Mouse (Mus musculus) hindbrain, embryonic 13.5 days (tissue): ENCODE measurements at regions not wholly inside any gene's neighbourhood (a gene's known extent, or its start where the extent isn't known, plus 50 kb on each side); places are given as distances from the start of the nearest gene placed in this dataset.

Source experiments
- ATAC-seq: fragments of 200-750 bp; cut with Nextera tagmentation; 2 replicates; pipeline ENCODE4 v1.8.0; 2017; ENCODE audit warnings: moderate TSS enrichment; ENCODE audit not compliant: low FRiP score
- H3K27ac ChIP-seq: fragments of 300-500 bp; sonication (generic); 2 replicates; pipeline ENCODE4 v1.5.1; 2015; ENCODE audit warnings: inconsistent platforms, mild to moderate bottlenecking, moderate library complexity
- H3K27me3 ChIP-seq: fragments of 300-500 bp; sonication (generic); 2 replicates; pipeline ENCODE4 v1.6.1; 2015; ENCODE audit warnings: mild to moderate bottlenecking, inconsistent platforms
- H3K36me3 ChIP-seq: fragments of 300-500 bp; sonication (generic); 2 replicates; pipeline ENCODE4 v1.6.1; 2015; ENCODE audit warnings: mild to moderate bottlenecking, inconsistent platforms
- H3K4me1 ChIP-seq: fragments of 300-500 bp; sonication (generic); replicated peaks from 2 replicates; pipeline ENCODE4 v1.6.1; 2015; ENCODE audit warnings: inconsistent platforms
- H3K4me2 ChIP-seq: fragments of 300-500 bp; sonication (generic); 2 replicates; pipeline ENCODE4 v1.6.1; 2015; ENCODE audit warnings: inconsistent platforms, mild to moderate bottlenecking, moderate library complexity
- H3K4me3 ChIP-seq: fragments of 300-500 bp; sonication (generic); 2 replicates; pipeline ENCODE4 v1.5.1; 2015; ENCODE audit warnings: mild to moderate bottlenecking, inconsistent platforms
- H3K9ac ChIP-seq: fragments of 300-500 bp; sonication (generic); 2 replicates; pipeline ENCODE4 v1.6.1; 2015; ENCODE audit warnings: mild to moderate bottlenecking, inconsistent platforms
- H3K9me3 ChIP-seq: fragments of 300-500 bp; sonication (generic); 2 replicates; pipeline ENCODE4 v1.6.1; 2016; ENCODE audit warnings: inconsistent platforms
- WGBS: fragments of 180-500 bp; shearing (Covaris S2); methylation state at CpG from one replicate; pipeline ENCODE4 v1.1.7; 2015; 5-methylcytosine and 5-hydroxymethylcytosine counted together

DNA sequence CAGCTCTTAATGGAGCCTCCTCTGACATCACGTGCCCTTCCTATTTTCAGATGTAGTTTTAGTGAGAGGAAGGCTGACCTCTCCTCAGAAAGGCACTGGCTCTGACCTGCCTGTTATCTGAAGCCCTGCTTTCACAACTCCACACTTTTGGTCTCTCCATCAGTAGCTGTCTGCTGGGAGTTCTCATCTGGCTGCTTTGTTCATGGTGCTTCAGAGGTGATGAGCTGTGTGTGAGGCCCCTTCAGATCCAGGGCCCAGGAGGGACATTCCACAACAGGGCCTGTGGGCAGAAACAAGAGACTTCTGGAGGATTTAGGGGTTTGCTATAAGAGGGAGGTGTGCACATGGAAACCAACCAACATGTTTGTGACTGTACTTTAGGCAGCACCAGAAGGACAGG, 50.8 kb upstream of the Fhl2 start:
- H3K36me3 ChIP-seq: no peaks in the 10 kb centered on the region
- H3K4me3 ChIP-seq: no peak overlapping the region
- H3K4me1 ChIP-seq: no peaks in the 10 kb centered on the region
- H3K9ac ChIP-seq: no peak overlapping the region
- H3K27ac ChIP-seq: no peak overlapping the region
- no peak for ATAC-seq
- H3K9me3 ChIP-seq: no peaks in the 10 kb centered on the region
- 87% methylated on average over 1 of the region's 1 CpGs for WGBS
- no peaks in the 10 kb centered on the region for H3K27me3 ChIP-seq
- H3K4me2 ChIP-seq: no peak overlapping the region

DNA sequence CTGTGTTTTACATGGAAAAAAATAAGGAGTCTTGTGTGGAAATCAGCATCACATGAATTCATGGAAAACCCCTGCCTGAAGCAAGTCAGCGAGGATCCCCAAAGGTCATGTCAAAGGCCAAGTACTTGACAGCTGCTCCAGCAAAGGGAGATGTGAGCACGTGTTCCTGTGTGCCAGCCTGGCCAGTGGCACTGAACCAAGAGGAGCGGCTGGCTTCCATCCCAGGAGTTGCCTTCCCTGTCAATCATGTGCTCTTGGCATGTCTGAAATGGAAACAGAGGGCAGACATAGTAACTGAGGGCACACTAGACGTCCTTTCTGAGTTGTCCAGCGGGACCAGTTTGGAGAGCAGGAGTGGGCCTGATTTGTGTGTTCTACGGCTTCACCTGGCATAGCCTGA, 53.5 kb upstream of the Fhl2 start:
- 72% methylated on average over 6 of the region's 6 CpGs for WGBS
- H3K27ac ChIP-seq: no peak overlapping the region
- no peak overlapping the region for H3K9ac ChIP-seq
- ATAC-seq: no peak
- H3K36me3 ChIP-seq: no peaks in the 10 kb centered on the region
- H3K4me2 ChIP-seq: no peak overlapping the region
- no peaks in the 10 kb centered on the region for H3K27me3 ChIP-seq
- no peaks in the 10 kb centered on the region for H3K9me3 ChIP-seq
- H3K4me3 ChIP-seq: no peak overlapping the region
- H3K4me1 ChIP-seq: no peaks in the 10 kb centered on the region

DNA sequence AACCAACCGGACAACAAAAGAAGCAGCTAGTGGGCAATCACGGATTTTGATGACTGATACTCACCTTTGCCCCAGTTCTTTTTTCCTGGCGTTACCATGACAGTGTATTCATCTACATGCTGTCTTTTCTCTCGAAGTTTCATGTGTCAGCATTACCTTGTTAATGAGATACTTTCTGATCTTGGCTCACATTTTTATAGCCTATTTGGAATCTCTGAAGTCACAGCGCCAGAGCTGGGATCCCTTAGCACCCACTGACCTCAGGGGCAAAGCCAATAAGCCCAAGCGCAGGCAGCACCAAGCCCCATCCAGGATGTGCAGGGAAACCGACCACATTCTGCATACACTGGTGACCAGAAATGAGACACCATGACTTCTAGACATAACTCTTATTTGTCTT, 54.6 kb upstream of the Fhl2 start:
- Histone ChIP-seq H3K4me1 (no peaks in the 10 kb centered on the region), H3K4me3 (no peak overlapping the region), H3K4me2 (no peak overlapping the region), H3K9me3 (no peaks in the 10 kb centered on the region), H3K9ac (no peak overlapping the region), H3K27ac (no peak overlapping the region), H3K27me3 (no peaks in the 10 kb centered on the region), H3K36me3 (no peaks in the 10 kb centered on the region)
- ATAC-seq: no peak
- 69% methylated on average over 7 of the region's 7 CpGs for WGBS

GRCm38 (mm10) chr1:43254129-43254528, 57.3 kb upstream of the Fhl2 start:
- no peak for ATAC-seq
- 94% methylated on average over 1 of the region's 1 CpGs for WGBS
- H3K4me1 ChIP-seq: no peaks in the 10 kb centered on the region
- no peaks in the 10 kb centered on the region for H3K36me3 ChIP-seq
- no peaks in the 10 kb centered on the region for H3K9me3 ChIP-seq
- H3K4me2 ChIP-seq: no peak overlapping the region
- no peak overlapping the region for H3K4me3 ChIP-seq
- no peak overlapping the region for H3K9ac ChIP-seq
- no peaks in the 10 kb centered on the region for H3K27me3 ChIP-seq
- no peak overlapping the region for H3K27ac ChIP-seq

GRCm38 (mm10) chr1:43256078-43256477, 59.3 kb upstream of the Fhl2 start:
- Histone ChIP-seq H3K4me1 (no peaks in the 10 kb centered on the region), H3K4me3 (no peak overlapping the region), H3K9ac (no peak overlapping the region), H3K9me3 (no peaks in the 10 kb centered on the region), H3K36me3 (no peaks in the 10 kb centered on the region), H3K27me3 (no peaks in the 10 kb centered on the region), H3K4me2 (no peak overlapping the region), H3K27ac (no peak overlapping the region)
- ATAC-seq: no peak

DNA sequence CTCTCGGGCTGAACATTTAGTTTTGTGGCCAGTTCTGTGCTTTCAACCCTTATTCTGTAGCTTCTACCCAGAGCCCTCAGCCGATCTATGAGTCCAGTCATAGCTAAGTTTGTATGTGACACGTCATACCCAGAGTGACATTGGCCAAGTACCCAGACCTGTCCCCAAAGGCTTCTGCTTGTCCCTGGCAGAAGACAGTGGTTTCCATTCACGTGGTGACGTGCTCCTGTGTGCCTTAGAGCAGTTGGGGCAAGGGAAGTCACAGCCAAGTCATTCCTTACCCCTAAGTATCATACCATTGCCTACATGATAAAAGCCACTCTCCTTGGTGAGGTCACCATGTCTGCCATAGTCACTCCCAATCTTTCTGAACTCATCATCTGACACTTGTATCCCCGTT, 61.1 kb upstream of the Fhl2 start:
- ATAC-seq: no peak
- Histone ChIP-seq H3K9ac (no peak overlapping the region), H3K27me3 (no peaks in the 10 kb centered on the region), H3K36me3 (no peaks in the 10 kb centered on the region), H3K4me3 (no peak overlapping the region), H3K4me1 (no peaks in the 10 kb centered on the region), H3K4me2 (no peak overlapping the region), H3K27ac (no peak overlapping the region), H3K9me3 (no peaks in the 10 kb centered on the region)
- 88% methylated on average over 6 of the region's 6 CpGs for WGBS

DNA sequence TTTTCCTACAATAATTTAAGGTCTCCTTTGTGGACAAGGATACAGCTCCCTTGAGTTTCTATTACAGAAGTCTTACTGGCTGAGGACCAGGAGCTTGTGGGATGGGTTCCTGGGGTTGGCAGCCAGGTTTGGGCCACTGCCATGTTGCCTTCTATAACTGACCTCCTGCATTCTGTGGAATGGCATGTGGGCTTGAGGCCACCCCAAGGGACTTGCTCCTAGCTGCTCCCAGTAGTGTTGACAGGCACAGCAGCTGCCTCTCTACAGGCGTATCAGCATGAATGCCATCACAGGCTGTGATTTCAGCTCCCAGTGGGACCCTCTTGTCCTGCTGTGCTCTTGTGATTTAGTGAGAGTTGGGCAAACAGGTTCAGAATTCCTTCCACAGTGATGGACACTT, 63.1 kb upstream of the Fhl2 start:
- Histone ChIP-seq H3K36me3 (no peaks in the 10 kb centered on the region), H3K27ac (no peak overlapping the region), H3K4me2 (no peak overlapping the region), H3K27me3 (no peaks in the 10 kb centered on the region), H3K9ac (no peak overlapping the region), H3K9me3 (no peaks in the 10 kb centered on the region), H3K4me1 (no peaks in the 10 kb centered on the region), H3K4me3 (no peak overlapping the region)
- WGBS: 76% methylated on average over 1 of the region's 1 CpGs
- ATAC-seq: no peak

DNA sequence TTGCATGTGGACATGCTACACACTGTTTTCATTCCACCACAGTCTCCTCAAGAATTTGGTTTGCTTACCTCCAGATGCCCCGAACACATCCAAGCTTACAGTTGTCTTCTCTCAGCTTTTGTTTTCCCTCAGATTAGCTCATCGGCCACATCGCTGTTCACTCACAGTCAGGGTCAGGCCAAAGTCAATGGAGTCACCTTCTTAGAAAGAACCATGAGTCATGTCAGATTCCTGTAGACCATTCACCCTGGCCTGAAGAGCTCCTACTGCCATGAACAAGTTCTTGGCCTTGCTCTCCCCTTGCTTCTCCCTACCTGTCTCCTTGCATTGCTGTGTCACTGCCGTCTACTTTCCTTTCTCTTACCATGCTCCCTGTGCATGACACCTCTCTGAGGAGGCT, 63.7 kb upstream of the Fhl2 start:
- no peak overlapping the region for H3K27ac ChIP-seq
- no peak overlapping the region for H3K9ac ChIP-seq
- H3K9me3 ChIP-seq: no peaks in the 10 kb centered on the region
- no peak overlapping the region for H3K4me2 ChIP-seq
- 96% methylated on average over 4 of the region's 4 CpGs for WGBS
- no peaks in the 10 kb centered on the region for H3K4me1 ChIP-seq
- H3K27me3 ChIP-seq: no peaks in the 10 kb centered on the region
- ATAC-seq: no peak
- H3K36me3 ChIP-seq: no peaks in the 10 kb centered on the region
- H3K4me3 ChIP-seq: no peak overlapping the region

DNA sequence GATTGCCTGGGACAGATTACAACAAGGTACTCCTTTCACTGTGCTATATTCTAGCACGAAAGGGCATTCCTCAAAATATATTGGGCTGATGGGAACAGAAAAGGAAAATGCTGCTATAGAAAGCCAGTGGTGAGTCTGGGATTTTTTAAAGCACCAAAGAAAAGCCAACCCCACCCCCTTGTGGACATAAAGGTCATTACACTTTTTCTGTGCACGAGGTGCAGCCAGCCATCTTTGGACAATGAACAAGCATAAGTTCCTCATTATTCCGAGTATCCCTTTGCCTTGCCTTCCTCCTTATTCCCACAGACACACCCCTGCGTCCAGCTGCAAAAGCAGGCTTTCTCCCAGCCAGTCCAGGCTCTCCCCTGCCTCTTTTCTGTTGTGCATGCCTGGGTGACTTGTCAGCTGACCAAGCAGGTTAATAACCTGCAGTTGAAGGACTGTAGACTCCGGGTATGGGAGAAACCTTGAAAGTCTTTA, 67.7 kb upstream of the Fhl2 start:
- Histone ChIP-seq H3K4me1 (no peaks in the 10 kb centered on the region), H3K27me3 (no peaks in the 10 kb centered on the region), H3K9ac (no peak overlapping the region), H3K27ac (no peak overlapping the region), H3K9me3 (no peaks in the 10 kb centered on the region), H3K4me3 (no peak overlapping the region), H3K36me3 (no peaks in the 10 kb centered on the region), H3K4me2 (peak overlapping the region; percentile 39)
- peak; percentile 81; the same call in 1 of the 2 replicates for ATAC-seq
- WGBS: 23% methylated on average over 5 of the region's 5 CpGs

- Histone ChIP-seq H3K27me3 (no peaks in the 10 kb centered on the region), H3K4me3 (no peak overlapping the region), H3K27ac (no peak overlapping the region), H3K4me1 (no peaks in the 10 kb centered on the region), H3K9ac (no peak overlapping the region), H3K36me3 (no peaks in the 10 kb centered on the region), H3K4me2 (no peak overlapping the region), H3K9me3 (no peaks in the 10 kb centered on the region)
- ATAC-seq: no peak
- 87% methylated on average over 5 of the region's 5 CpGs for WGBS
Observed at GRCm38 (mm10) chr1:43265699-43266455, 69.1 kb upstream of the Fhl2 start.

DNA sequence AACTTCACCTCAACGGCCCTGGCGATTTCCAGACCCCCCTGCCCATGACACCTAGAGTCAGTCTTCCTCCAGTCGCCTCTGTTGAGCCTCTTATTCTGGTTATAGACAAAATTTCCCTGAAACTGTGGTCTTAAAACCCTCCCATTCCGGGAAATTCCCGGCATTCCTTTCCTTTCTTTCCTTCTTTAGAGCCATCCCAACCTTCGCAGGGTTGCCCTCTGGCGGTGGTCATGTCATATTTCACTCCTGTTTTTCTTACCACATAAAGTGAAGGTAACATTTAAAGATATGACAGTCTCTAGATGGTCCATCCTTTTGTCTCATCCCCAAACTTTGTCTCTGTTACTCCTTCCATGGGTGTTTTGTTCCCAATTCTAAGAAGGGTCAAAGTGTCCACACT, 72.9 kb upstream of the Fhl2 start:
- Histone ChIP-seq H3K4me3 (no peak overlapping the region), H3K27ac (no peak overlapping the region), H3K4me2 (no peak overlapping the region), H3K4me1 (no peaks in the 10 kb centered on the region), H3K36me3 (no peaks in the 10 kb centered on the region), H3K27me3 (no peaks in the 10 kb centered on the region), H3K9ac (no peak overlapping the region), H3K9me3 (no peaks in the 10 kb centered on the region)
- 41% methylated on average over 7 of the region's 7 CpGs for WGBS
- ATAC-seq: no peak

DNA sequence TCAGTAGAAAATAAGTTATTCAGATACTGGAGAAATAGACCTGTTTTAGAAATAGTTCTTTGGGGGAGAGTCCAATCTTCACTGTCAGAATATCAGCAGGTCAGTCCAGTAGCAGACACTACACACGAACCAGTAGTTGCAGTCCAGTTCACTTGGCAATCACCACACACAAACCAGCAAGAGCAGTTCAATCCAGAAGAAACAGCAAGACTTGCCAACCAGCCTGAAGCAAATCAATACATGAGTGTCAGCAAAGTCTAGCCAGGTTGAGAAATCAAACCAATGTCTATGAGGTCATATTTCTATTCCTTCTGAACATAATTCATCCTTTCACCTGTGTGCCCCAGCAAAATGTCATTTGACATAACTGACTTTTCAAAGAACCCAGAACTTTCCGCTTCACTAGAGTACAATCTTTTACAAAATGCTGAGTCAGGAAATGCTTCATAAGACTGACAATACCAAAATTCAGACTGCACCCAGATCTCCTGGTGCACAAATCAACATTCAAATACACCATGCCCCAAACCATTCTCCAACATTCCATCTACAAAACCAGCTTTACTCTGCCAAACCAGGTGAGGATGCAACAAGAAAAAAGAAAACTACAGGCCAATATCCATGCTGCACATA, 76.6 kb upstream of the Fhl2 start:
- no peaks in the 10 kb centered on the region for H3K9me3 ChIP-seq
- H3K36me3 ChIP-seq: no peaks in the 10 kb centered on the region
- no peak overlapping the region for H3K4me2 ChIP-seq
- WGBS: 87% methylated on average over 2 of the region's 2 CpGs
- H3K4me3 ChIP-seq: no peak overlapping the region
- no peak overlapping the region for H3K9ac ChIP-seq
- H3K4me1 ChIP-seq: no peaks in the 10 kb centered on the region
- no peak overlapping the region for H3K27ac ChIP-seq
- ATAC-seq: no peak
- H3K27me3 ChIP-seq: no peaks in the 10 kb centered on the region

- no peak for ATAC-seq
- Histone ChIP-seq H3K36me3 (no peaks in the 10 kb centered on the region), H3K4me3 (no peak overlapping the region), H3K27me3 (0 out of 2 replicates have a peak, but pooled peaks cover 3% of the 10 kb centered on the region), H3K27ac (no peak overlapping the region), H3K9ac (no peak overlapping the region), H3K4me1 (peaks cover 9% of the 10 kb centered on the region; the same call in 1 of the 2 replicates), H3K9me3 (no peaks in the 10 kb centered on the region; the same call in 1 of the 2 replicates), H3K4me2 (no peak overlapping the region)
- WGBS: 80% methylated on average over 8 of the region's 8 CpGs
Observed at GRCm38 (mm10) chr1:43291736-43292135, 95.0 kb upstream of the Fhl2 start.
